Mouse (Mus musculus) bone marrow, adult 2 months (tissue): ENCODE results near the gene Dnlz.

Experiments
- CTCF ChIP-seq: fragments of 200-500 bp; IDR thresholded peaks from 2 replicates; pipeline ENCODE4 v1.5.1; 2011; ENCODE audit warnings: low read length, control low read depth; ENCODE audit not compliant: control insufficient read depth, insufficient read depth
- POLR2A ChIP-seq: fragments of 200-500 bp; IDR thresholded peaks from 2 replicates; pipeline ENCODE4 v1.6.1; 2011; ENCODE audit warnings: low read depth, mild to moderate bottlenecking, control low read depth, low read length, borderline replicate concordance; ENCODE audit not compliant: control insufficient read depth

GRCm38 (mm10) chr2:26399647-26400046 is 47.7 kb upstream of the Dnlz start:
- TF ChIP-seq CTCF = no peak
- no peak for TF ChIP-seq POLR2A
